Mouse (Mus musculus) thymus, postnatal 25 days (tissue): ENCODE results near the gene Adam12.

Experiments
- DNase-seq: peaks from one replicate; pipeline ENCODE4 v3.0.0; 2022

Gene Adam12

GRCm38 (mm10) chr7:133990930-133991329 is 241.0 kb downstream of the Adam12 start:
- DNase-seq = no peak

GRCm38 (mm10) chr7:133988356-133988755 is 243.6 kb downstream of the Adam12 start:
- no peak for DNase-seq

DNA sequence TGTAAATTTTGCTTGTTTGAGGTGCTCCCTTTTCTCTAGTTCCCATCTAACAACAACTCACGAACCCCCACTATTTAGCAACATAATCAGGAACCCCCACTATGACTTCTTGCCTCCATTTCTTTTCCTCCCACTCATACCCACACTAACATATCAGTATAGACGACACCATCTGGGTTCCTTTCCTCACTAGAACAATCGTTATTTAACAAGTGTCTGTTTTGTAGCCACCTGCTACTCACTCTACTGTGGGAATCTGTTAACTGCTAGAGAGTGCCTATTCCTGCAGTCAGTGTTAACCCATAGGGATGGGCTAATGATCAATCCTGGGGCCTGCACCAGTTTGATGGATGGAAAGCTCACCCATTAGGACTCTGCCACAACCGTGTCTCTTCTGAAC is 245.7 kb downstream of the Adam12 start:
- no peak for DNase-seq

DNA sequence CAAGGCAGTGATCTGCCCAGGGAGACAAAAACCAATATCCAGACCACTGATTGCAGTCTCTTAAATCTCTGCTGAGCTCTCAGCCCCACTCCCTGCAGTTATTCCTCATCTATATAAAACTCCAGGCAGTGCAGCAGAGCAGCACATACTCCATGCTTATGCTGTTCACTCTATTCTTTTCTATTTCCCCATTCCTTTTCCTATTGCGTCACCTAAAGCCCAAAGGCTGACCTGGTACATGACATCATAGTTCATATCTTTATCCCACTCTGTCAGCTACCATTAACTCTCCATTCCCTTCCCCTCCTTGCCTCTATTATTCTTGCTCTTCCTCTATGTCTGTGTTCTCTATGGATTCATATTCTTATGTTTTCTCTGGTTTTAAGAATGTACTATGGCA is 246.3 kb downstream of the Adam12 start:
- no peak for DNase-seq

- no peak for DNase-seq
These were observed 255.4 kb downstream of the Adam12 start for GRCm38 (mm10) chr7:133976388-133977122.

DNA sequence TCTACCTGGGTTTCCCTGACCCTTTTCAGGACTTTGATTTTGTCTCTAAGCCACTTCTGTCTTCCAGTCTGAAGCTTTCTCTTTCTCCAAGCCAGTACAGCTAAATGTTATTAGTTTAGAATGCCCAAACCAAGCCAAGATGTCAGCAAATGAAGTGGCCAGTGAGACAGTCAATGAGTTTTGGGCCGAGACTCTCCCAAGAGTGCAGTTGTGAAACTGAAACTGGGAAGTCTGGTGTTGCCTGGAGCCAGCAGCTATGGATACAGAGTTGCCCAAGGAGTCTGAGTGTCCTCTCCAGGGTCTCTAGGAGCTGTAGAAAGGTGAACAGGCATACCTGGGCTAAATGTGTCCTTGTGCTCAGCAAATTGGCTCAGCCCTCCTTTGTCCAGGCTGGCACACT is 260.9 kb downstream of the Adam12 start:
- DNase-seq = no peak

DNA sequence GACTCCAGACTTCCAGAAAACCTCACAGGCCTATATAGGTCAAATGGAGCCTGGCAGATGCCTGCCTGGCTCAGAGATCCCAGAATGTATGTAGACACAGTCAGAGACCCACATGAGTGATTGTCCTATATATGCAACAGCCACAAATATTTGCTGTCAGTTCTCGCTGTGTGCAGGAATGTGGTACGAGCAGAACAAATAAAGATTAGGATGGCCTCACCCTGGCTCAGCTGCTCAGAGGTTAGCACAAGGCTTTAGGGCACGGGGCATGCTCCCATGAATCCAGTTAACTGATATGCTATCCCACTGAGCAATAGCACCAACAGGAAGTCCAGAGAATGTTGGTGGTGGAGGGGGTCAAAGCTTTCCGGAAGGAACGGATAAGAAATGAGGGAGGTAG is 261.5 kb downstream of the Adam12 start:
- no peak for DNase-seq

DNA sequence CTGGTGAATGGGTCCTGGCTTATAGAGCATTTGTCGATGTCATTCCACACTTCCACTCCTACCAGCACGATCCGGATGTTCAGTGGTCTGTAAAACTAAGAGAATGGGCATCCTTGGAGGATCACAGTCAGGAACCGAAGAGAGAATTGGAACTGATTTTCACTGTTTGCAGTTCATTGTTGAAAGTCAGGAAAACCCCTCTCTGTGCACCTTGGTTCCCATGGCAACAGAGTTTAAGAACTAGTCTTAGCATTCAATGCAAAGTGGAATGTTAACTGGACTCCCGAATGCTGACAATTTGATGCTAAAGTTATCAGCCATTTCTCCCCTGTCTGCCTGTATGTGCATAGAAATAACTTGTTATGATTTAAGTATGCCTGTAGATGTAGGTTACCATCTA is 264.0 kb downstream of the Adam12 start:
- DNase-seq = no peak

- no peak for DNase-seq
These were observed 268.4 kb downstream of the Adam12 start for GRCm38 (mm10) chr7:133963501-133963900.

GRCm38 (mm10) chr7:133959200-133959599 is 272.7 kb downstream of the Adam12 start:
- no peak for DNase-seq

DNA sequence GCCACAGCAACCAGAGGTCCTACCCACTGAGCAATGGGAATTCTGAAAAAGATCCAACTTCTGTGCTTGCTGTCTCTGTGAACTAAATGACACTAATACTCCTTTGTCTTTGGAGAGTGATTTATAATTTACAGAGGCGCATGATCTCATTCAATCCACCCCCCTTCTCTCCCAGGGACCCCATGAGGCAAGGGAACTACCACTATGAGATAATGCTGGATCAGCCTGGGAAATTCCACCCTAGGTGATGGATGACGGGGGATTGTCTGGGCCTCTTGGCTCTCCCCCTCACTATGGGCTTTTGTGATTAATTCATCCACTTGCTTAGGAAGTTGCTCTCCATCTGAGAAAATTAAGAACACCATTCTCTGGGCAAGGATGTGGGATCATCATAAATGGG is 274.1 kb downstream of the Adam12 start:
- no peak for DNase-seq

GRCm38 (mm10) chr7:133954111-133955091 is 277.5 kb downstream of the Adam12 start:
- no peak for DNase-seq

- no peak for DNase-seq
These were observed 280.0 kb downstream of the Adam12 start for GRCm38 (mm10) chr7:133951777-133952545.

DNA sequence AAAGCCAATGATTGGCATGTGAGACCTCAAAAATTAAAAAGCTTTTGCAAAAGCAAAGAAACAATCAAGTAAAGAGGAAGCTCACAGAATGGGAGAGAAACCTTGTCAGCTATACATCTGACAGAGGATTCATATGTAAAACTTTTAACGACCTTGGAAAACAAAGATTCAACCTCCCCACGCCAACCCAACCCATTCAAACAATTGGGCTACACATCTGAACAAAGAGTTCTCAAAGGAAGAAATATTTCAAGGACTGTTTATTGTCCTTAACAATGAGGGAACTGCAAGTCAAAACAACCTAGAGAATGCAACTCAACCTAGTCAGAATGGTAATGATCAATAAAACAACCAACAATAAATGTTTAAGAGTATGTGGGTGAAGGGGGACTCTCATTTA is 284.6 kb downstream of the Adam12 start:
- no peak for DNase-seq

GRCm38 (mm10) chr7:133946757-133947345 is 285.1 kb downstream of the Adam12 start:
- no peak for DNase-seq

DNA sequence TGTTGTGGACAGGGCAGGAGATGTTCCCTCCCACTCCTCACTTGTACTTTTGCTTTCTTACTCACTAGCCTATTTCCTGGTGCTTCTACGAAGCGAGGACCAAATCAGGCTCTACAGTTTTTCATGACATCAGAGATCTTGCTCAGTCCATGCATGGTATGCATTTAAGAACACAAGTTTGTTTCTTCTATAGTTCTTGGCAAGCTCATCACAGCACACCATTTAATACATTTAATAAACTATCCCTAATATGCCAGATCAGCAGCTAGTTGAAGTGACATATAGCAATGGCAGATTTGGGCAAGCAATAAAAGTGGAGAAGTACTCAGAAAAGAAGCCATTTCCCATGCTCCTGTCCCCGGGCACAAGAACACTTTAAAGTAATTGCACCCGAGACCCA is 285.8 kb downstream of the Adam12 start:
- DNase-seq = no peak

GRCm38 (mm10) chr7:133940405-133940804 is 291.5 kb downstream of the Adam12 start:
- DNase-seq = no peak

DNA sequence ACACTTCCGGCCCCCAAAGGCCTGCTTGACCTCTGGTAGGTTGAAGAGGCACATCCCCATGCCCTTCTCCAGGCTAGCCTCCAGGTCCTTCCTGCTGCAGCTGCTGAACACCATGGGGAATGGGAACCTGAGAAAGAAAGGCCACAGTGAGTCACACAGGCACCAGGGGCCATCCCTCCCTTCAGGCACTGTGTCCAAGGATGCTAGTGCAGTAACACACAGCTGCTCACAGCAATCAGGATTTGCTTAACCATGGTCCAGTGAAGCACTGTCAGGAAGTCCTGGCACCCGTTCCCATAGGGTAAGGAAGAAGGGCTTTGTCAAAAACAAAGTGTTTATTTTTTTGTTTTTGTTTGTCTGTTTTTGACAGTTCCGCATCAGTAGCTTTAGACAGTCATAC is 294.5 kb downstream of the Adam12 start:
- no peak for DNase-seq

GRCm38 (mm10) chr7:133936377-133936776 is 295.6 kb downstream of the Adam12 start:
- DNase-seq = no peak

- DNase-seq = no peak
These were observed 298.6 kb downstream of the Adam12 start for GRCm38 (mm10) chr7:133933378-133933777.

DNA sequence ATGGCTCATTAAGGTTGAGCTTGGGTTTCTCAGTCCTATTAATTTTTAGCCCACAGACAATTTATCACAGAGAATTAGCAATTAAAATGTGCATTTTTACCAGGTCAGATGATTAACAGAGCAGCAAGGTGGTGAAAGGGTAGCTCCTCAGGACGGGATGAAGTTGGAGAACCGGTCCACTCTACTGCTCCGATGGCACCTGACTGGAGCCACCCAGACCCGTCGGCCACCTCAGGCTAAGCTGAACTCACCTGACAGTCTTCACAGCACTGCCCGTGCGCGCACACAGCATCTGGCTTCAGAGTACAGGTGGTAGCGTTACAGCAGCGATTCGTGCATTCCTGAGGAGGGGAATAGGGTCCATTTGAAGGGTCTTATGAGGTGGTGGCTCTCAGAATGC is 300.5 kb downstream of the Adam12 start:
- DNase-seq = no peak

- DNase-seq = no peak
These were observed 303.0 kb downstream of the Adam12 start for GRCm38 (mm10) chr7:133928981-133929380.

DNA sequence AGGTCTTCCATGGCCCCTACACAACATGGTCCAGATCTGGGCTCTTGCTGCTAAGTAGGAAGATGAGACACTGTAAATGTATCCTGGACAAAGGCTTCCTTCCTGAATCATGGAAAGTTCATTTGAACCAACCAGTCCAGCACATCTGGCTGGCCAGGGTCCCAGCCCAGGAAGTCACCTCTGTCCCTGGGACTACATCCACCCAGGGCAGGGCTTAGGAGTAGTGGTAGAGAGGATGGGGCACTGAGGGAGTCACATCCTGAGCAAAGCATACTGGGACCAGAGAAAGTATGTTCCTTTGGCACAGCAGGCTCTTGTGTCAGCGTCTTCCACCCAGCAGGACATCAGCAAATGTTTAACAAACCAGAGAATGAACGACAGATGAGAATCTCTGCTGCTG is 306.2 kb downstream of the Adam12 start:
- DNase-seq = no peak
